Mouse (Mus musculus): ENCODE data around the gene Plscr3.

- no peak for TF ChIP-seq CTCF (IDR thresholded peaks at IDR 0.05; ENCODE audit: low read depth, low read length)
- TF ChIP-seq GATA1 (IDR thresholded peaks at IDR 0.05; ENCODE audit: borderline replicate concordance, low read length) = no peak
These were observed 12.2 kb downstream of the Plscr3 start, which contains the start of gene Tnk1 for GRCm38 (mm10) chr11:69858113-69858998.
